Mouse (Mus musculus) c-Kit-positive CD71-positive TER-119-positive erythroid progenitor cells, embryonic 14.5 days (primary cell): ENCODE data around the gene 9930111J21Rik1.
"Not testable (repeated sequence)": the region's sequence is repeated elsewhere in the genome, so short reads cannot be mapped to it uniquely, and the experiment has no call there.

Experiments used
- DNase-seq: peaks from one replicate; pipeline ENCODE4 v3.0.0-alpha.2; 2013; ENCODE audit warnings: low spot score

The 9930111J21Rik1 gene

DNA sequence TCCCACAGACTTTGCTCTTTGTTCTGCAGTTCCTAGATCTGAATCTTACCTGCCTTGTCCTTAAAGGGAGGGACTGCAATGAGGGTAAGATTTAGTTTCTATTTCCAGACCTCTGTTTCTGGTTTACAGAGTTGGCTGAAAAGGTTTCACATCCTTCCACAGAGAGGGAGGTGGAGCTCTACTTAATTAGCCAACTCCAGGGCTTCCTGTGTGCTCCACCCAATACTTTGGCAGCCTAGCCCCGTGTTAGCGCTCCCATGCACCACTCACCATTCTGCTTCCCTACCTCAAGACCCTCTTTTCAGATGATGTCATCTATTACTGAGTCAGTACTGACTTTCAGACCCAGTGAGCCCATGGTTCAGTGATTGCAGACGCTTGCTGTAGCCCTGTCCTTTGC, at the start of gene 9930111J21Rik1:
TSS of gene 9930111J21Rik1 (minus strand) at position 148 of the 400 bp plus-strand sequence.
- not testable (repeated sequence) for DNase-seq

DNA sequence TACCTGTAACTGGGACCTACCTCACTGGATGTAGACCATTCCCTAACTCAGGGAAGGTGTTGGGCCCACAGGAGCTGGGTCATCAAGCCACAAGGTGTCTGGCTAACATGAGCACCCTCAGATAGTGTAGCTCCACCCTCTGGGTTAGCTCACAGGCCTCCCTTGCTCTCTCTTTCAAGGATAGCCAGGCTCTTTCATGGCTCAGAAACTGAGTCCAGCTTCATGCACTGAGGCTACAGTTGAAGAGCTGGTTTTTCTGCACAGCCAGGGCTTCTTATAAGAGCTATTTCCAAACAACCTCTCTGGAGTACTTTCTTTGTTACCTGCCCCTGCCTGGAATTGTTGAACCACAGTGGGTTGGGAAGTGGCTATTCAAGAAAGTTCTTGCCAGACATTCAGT, 32.9 kb upstream of the 9930111J21Rik1 start:
- not testable (repeated sequence) for DNase-seq

DNA sequence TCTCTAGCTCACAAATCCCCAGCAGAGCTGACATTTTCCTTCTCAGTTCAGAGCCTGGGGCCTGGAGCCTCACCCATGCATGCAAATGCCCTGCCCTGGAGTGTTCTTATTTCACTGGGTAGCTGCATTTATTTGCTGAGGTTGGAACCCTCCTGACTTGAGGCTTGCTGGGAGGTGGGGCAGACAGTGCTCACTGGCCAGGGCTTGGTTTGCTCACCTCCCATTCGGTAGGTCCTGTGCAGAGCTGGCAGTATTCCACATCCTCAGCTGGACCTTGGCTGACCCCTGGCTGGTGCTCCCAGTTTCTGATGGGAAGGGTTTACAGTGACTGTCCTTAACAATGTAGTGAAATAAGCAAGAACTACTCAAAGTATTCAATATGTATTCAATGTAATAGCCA, 27.6 kb upstream of the 9930111J21Rik1 start:
- DNase-seq, result not testable (repeated sequence)

DNA sequence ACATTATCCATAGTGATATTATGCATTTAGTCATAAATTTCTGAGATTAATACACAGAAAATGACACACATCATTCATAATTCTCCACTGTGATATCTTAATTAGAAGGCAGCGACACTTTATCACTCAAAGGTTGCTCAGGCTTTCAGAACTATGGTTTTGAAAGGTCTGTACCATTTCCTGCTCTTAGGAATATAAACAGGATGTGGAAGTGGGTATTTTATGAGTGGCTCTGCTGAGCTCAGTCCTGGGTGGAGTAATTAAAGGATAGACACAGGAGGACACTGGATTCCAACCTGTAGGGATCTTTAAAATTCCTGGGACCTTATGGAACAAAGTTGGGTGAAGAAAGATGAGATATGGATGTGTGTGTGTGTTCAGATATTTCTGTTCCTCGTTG, 27.1 kb upstream of the 9930111J21Rik1 start:
- not testable (repeated sequence) for DNase-seq

DNA sequence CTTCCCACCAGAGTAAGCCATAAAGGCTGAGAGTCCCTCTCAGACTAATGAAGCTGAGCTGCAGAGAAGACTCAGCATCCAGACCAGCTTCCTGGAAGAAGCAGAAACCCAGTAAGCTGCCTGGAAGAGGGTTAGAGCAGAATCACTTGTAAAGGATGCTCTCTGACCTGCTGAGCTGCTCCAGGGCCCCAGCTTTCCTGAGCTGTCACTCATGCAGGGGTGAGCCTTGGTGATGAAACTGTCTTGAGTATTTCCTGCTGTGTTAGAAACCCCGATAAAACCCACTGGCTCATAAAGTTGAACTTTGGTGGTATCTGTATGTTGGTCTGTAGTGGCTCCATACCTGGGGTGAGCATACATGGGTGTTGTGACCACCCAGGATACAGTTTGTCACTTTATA, 21.2 kb upstream of the 9930111J21Rik1 start:
- not testable (repeated sequence) for DNase-seq

DNA sequence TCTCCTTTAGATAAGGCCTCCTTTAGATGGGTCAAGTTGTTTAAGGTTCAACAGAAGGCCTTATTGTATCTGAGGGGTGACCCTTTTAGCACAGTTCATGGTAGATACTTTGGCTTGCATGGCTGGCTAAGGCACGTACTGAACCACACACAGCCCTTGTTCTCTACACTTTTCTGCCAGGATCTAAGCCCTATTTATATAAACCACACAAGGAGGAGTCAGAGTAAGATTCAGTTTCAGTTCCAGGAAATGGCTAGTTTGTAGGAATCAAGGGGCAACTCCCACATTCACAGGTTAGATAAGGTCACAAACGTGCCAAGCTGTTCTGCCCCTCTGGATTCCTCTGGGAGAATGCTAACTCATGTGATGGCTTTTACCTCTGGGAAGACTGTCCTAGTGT, 14.8 kb upstream of the 9930111J21Rik1 start, which contains the start of gene Tgtp1:
TSS of gene Tgtp1 (minus strand) at position 155 of the 400 bp plus-strand sequence.
- DNase-seq, result peak; percentile 4

DNA sequence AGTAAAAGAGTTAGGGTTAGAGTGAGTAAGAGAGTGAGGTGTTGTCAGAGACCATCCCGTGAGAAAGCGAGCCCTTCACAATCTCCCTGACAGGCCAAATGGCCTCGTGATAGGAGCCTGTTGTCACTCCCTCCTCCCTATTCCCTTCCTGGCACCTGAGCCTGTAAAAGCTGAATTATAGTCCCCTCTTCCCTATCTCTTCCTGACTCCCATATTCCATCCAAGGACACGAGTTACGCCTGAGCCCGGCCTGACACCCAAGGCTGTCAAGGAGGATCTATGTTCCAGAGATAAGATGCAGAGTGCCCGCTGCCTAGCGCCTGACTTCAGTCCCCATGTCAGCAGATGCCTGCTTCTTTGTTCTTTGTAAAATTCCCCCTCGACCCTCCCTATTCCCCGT, 14.1 kb upstream of the 9930111J21Rik1 start:
- DNase-seq, result not testable (repeated sequence)

DNA sequence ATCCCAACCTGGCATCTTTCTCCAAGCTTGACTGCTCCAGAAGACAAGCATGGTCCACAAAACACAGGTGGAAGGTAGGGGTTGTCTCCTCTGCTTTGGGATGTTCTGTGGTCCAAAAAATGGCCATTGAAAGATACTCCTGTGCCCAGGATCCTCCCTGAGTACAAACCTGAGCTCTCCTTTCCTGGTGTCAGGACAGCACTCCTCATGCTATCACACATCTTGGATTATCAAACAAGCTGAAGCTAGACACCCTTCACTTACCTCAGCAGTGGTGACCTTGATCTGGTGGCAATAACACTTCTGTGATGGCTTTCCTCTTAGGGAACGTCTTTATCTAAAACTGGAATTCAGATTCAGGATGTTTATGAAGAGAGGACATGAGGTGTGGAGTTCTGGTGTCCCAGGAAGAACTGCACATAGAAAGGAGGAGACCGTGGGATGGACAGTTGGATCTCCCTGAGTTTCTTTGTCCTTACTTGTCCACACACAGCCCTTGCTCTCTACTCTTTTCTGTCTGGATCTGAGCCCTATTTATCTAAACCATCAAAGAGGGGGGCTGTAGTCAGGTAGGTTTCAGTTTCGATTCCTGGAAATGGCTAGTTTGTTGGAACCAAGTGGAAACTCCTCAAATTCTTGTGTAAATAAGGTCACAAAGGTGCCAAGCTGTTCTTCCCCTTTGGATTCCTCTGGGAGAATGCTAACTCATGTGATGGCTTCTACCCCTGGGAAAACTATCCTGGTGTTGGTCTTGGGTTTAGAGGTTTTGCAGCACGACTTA, 12.7 kb upstream of the 9930111J21Rik1 start, which contains the start of gene Gm12185:
TSS of gene Gm12185 (minus strand) at position 487 of the 781 bp plus-strand sequence.
- not testable (repeated sequence) for DNase-seq

DNA sequence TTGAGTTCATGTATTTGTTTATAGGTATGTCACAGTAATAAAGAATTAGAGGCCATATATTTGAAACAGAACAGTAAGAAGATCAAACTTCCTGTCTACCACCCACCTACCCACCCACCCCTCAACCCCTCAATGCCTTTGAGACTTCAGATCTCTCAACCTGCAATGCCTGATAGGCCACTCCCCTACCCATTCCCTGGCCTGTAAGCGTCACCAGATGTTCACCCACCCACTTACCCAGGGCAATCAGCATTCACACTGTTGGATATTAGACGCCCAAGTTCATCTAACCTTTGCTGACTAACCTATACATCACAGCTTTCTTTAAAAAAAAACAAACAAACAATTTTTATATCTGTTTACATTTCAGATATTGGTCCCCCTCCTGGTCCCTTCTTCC, 10.8 kb upstream of the 9930111J21Rik1 start:
- not testable (repeated sequence) for DNase-seq

DNA sequence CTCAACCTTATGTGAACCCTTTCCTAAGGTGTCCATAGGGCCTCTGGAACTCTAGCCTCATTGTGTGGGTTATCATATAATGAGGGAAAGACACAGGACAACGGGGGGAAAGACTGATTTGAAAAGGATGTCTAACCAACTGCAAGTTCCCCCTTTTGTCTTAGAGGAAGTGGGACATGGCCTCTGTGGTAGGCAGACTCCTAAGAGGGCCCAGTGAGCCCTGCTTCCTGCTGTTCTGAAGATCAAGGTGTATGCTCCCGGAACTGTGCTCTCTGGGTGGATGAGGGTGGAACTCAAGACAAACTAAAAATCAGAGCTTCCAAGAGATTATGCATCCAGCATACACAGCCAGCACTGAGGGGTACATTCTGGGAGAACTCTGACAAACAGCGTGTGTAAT, 9.0 kb upstream of the 9930111J21Rik1 start:
- not testable (repeated sequence) for DNase-seq

DNA sequence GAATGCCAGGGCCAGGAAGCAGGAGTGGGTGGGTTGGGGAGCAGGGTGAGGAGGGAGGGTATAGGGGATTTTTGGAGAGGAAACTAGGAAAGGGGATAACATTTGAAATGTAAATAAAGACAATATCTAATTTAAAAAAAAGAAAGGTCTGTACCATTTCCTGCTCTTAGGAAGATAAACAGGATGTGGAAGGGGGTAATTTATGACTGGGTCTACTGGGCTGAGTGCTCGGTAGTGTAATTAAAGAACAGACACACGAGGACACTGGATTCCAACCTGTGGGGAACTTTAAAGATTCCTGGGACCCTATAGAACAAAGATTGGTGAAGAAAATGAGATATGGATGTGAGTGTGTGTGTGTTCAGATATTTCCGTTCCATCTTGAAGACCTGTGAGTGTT, 3.6 kb upstream of the 9930111J21Rik1 start:
- not testable (repeated sequence) for DNase-seq

DNA sequence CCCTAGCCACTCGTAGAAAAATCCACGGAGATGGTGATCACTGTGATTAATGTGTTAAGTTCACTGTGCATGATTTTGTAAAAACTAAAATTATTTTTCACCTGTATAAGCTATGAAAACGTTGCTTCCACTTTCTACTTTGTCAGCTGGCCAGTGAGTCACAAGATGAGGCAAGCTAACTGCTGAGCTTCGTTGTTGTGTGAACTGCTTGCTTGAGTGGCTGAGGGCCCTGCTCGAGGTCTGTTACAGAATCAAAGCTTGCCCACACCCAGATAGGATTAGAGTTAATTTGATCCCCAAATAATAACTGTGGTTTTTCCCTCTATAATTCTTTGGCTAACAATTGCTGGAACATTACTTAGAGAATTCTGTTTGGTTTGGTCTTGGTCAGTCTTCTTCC, 854 bp upstream of the 9930111J21Rik1 start:
- not testable (repeated sequence) for DNase-seq

DNA sequence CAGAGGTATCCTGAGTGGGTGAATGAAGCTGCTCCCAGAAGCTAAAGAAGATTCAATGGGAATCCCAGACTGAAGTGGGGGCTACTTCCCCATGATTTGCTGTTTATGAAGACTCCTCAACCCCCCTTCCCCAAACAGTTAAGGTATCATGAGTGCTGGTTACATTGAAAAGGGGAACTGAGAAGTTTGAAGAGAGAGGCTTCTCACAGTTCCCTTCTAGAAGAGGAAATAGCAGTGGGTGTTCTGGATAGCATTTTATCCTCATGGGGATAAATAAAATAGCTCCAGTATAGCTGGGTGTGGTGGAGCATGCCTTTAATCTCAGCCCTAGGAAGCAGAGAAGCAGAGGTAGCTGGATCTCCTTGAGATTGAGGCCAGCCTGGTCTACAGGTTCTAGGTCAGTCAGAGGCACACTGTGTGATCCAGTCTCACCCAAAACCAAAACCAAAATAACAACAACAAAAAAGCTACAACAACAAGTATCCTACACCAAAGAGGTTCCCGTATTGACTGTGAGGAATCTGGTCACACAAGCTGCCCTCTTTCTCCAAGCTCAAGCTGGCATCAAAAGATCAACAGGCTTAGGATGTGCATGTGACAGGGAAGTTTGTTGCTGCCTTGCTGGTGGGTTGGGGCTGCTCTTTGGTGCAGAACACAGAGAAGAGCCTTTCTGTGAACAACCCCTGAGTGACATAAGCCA, 808 bp downstream of the 9930111J21Rik1 start, which contains the start of gene Olfr56:
TSS of gene Olfr56 (plus strand) at position 650 of the 700 bp plus-strand sequence.
- not testable (repeated sequence) for DNase-seq

DNA sequence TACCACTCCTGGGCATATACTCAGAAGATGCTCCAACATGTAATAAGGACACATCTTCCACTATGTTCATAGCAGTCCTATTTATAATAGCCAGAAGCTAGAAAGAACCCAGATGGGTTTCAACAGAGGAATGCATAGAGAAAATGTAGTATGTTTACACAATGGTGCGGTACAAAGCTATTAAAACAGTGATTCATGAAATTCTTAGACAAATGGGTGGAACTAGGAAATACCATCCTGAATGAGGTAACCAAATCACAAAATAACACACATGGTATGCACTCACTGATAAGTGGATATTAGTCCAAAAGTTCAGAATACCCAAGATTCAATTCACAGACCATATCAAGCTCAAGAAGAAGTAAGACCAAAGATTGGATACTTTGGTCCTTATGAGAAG, 4.5 kb downstream of the 9930111J21Rik1 start:
- not testable (repeated sequence) for DNase-seq

DNA sequence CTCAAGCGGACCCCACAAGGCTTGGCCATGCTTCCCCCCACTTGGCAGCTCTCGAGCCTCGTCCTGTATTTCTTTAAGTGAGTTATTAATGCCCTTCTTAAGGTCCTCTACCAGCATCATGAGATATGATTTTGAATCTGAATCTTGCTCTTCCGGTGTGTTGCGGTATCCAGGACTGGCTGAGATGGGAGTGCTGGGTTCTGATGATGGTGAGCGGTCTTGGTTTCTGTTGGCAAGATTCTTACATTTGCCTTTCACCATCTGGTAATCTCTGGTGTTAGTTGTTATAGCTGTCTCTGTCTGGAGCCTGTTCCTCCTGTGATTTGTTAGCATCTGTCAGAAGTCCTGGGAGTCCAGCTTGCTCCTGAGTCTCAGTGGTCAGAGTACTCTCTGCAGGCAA, 33.1 kb downstream of the 9930111J21Rik1 start, which contains the start of gene Psme2b:
TSS of gene Psme2b (minus strand) at position 101 of the 400 bp plus-strand sequence.
- not testable (repeated sequence) for DNase-seq

DNA sequence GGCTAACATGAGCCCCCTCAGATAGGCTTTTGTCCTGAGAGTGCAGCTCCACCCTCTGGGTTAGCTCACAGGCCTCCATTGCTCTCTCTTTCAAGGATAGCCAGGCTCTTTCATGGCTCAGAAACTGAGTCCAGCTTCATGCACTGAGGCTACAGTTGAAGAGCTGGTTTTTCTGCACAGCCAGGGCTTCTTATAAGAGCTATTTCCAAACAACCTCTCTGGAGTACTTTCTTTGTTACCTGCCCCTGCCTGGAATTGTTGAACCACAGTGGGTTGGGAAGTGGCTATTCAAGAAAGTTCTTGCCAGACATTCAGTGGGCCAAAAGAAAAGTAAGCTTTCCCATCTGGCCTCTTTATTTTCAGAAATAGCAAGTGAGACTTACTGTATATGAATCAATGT, 39.9 kb downstream of the 9930111J21Rik1 start:
- not testable (repeated sequence) for DNase-seq

DNA sequence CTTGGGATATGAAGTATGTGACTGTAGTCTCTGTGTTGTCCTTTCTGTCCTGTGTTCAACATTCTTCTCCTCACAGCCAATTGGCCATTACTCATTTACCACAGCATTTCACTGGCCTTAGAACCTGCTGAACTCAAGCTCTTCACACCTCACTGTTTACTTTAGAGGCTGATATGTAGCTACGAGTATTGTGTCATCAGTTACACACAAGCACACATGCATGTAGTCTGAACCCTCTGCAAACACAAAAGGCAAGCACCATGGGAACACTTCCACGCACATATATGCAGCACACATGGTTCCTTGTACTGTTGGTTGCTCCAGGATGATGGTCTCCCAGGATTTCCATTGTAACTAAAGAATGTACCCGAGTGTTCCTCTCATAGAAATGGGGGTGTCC, 43.9 kb downstream of the 9930111J21Rik1 start:
- not testable (repeated sequence) for DNase-seq

DNA sequence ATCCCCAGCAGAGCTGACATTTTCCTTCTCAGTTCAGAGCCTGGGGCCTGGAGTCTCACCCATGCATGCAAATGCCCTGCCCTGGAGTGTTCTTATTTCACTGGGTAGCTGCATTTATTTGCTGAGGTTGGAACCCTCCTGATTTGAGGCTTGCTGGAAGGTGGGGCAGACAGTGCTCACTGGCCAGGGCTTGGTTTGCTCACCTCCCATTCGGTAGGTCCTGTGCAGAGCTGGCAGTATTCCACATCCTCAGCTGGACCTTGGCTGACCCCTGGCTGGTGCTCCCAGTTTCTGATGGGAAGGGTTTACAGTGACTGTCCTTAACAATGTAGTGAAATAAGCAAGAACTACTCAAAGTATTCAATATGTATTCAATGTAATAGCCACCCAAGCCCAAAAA, 45.3 kb downstream of the 9930111J21Rik1 start:
- DNase-seq, result not testable (repeated sequence)

DNA sequence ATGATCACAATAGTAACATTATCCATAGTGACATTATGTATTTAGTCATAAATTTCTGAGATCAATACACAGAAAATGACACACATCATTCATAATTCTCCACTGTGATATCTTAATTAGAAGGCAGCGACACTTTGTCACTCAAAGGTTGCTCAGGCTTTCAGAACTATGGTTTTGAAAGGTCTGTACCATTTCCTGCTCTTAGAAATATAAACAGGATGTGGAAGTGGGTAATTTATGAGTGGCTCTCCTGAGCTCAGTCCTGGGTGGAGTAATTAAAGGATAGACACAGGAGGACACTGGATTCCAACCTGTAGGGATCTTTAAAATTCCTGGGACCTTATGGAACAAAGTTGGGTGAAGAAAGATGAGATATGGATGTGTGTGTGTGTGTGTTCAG, 45.8 kb downstream of the 9930111J21Rik1 start:
- not testable (repeated sequence) for DNase-seq

DNA sequence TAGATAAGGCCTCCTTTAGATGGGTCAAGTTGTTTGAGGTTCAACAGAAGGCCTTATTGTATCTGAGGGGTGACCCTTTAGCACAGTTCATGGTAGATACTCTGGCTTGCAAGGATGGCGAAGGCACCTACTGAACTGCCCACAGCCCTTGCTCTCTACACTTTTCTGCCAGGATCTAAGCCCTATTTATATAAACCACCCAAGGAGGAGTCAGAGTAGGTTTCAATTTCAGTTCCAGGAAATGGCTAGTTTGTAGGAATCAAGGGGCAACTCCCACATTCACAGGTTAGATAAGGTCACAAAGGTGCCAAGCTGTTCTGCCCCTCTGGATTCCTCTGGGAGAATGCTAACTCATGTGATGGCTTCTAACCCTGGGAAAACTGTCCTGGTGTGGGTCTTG, 51.1 kb downstream of the 9930111J21Rik1 start:
- DNase-seq, result not testable (repeated sequence)

DNA sequence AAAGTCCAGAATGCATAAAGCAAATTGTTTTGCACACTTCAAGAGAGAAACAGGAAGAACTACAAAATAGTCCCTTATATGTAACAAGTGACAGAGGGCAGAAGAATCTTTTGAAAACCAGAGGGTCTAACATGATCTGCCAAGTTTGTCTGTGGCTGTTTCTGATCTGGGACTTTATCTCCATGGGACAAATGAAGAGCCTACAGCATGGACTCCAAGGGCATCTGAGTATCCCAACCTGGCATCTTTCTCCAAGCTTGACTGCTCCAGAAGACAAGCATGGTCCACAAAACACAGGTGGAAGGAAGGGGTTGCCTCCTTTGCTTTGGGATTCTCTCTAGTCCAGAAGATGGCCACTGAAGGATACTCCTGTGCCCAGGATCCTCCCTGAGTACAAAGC, 52.8 kb downstream of the 9930111J21Rik1 start:
- DNase-seq, result not testable (repeated sequence)

DNA sequence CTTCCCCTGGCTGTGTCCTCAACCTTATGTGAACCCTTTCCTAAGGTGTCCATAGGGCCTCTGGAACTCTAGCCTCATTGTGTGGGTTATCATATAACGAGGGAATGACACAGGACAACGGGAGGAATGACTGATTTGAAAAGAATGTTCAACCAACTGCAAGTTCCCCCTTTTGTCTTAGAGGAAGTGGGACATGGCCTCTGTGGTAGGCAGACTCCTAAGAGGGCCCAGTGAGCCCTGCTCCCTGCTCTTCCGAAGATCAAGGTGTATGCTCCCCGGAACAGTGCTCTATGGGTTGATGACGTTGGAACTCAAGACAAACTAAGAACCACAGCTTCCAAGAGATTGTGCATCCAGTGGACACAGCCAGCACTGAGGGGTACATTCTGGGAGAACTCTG, 55.4 kb downstream of the 9930111J21Rik1 start:
- DNase-seq, result not testable (repeated sequence)

DNA sequence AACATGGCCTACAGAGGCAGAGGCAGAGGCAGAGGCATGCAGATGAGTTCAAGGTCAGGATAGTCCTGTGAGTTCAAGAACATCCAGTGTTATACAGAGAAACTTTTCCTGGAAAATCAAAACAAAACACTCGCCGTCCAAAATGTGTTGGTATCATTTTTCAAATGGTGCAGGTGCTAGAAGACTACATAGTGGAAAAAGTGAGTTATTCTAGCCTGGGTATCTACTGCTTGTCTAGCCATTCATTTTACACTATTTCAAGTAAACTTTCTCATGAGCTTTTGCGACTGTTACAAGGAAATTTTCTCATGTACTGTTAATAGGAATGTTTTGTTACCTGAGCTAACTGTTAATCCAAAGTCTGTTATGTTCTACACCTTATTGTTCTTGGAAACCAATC, 60.8 kb downstream of the 9930111J21Rik1 start:
- DNase-seq, result no peak
